Mouse (Mus musculus) stomach, embryonic 14.5 days (tissue): ENCODE measurements at regions not wholly inside any gene's neighbourhood (a gene's known extent, or its start where the extent isn't known, plus 50 kb on each side); places are given as distances from the start of the nearest gene placed in this dataset.

Experiments used
- ATAC-seq: fragments of 200-750 bp; cut with Nextera tagmentation; 2 replicates; pipeline ENCODE4 v1.8.0; 2017; ENCODE audit warnings: low read depth, moderate TSS enrichment; ENCODE audit not compliant: insufficient number of reproducible peaks, insufficient read depth, low FRiP score
- H3K27ac ChIP-seq: fragments of 300-500 bp; sonication (generic); 2 replicates; pipeline ENCODE4 v1.5.1; 2014; ENCODE audit warnings: mild to moderate bottlenecking, low read length, moderate library complexity, mixed read lengths
- H3K27me3 ChIP-seq: fragments of 300-500 bp; sonication (generic); 2 replicates; pipeline ENCODE4 v1.6.1; 2014; ENCODE audit warnings: low read length, control low read depth, mixed read lengths; ENCODE audit not compliant: control insufficient read depth, insufficient read depth
- H3K36me3 ChIP-seq: fragments of 300-500 bp; sonication (generic); 2 replicates; pipeline ENCODE4 v1.6.1; 2014; ENCODE audit warnings: mild to moderate bottlenecking, control low read depth, low read length, moderate library complexity, mixed read lengths; ENCODE audit not compliant: control insufficient read depth, insufficient read depth
- H3K4me1 ChIP-seq: fragments of 300-500 bp; sonication (generic); 2 replicates; pipeline ENCODE4 v1.6.1; 2014; ENCODE audit warnings: low read length, control low read depth, mixed read lengths; ENCODE audit not compliant: control insufficient read depth, insufficient read depth
- H3K4me2 ChIP-seq: fragments of 300-500 bp; sonication (generic); replicated peaks from 2 replicates; pipeline ENCODE4 v1.6.1; 2014; ENCODE audit warnings: low read depth, low read length, control low read depth
- H3K4me3 ChIP-seq: fragments of 300-500 bp; sonication (generic); 2 replicates; pipeline ENCODE4 v1.5.1; 2014; ENCODE audit warnings: low read depth, low read length, control low read depth
- H3K9ac ChIP-seq: fragments of 300-500 bp; sonication (generic); replicated peaks from 2 replicates; pipeline ENCODE4 v1.6.1; 2014; ENCODE audit warnings: low read depth, mild to moderate bottlenecking, control low read depth, low read length, moderate library complexity, mixed read lengths
- H3K9me3 ChIP-seq: fragments of 300-500 bp; sonication (generic); 2 replicates; pipeline ENCODE4 v1.6.1; 2016; ENCODE audit warnings: low read depth, low read length, control low read depth; ENCODE audit not compliant: control insufficient read depth
- WGBS: fragments of 180-500 bp; shearing (Covaris S2); extraction: QIAGEN DNeasy Blood & Tissue Kit; methylation state at CpG from one replicate; pipeline ENCODE4 v1.1.7; 2014; 5-methylcytosine and 5-hydroxymethylcytosine counted together

GRCm38 (mm10) chr5:106789136-106789535 is 92.0 kb upstream of the Zfp644 start:
- 27% methylated on average over 3 of the region's 3 CpGs for WGBS
- Histone ChIP-seq H3K27me3 (no peaks in the 10 kb centered on the region), H3K4me3 (no peak overlapping the region), H3K36me3 (no peaks in the 10 kb centered on the region), H3K27ac (no peak overlapping the region), H3K9me3 (no peaks in the 10 kb centered on the region), H3K9ac (no peak overlapping the region), H3K4me1 (no peaks in the 10 kb centered on the region), H3K4me2 (no peak overlapping the region)
- ATAC-seq: no peak

GRCm38 (mm10) chr5:106785065-106785464 is 88.0 kb upstream of the Zfp644 start:
- H3K27ac ChIP-seq: no peak overlapping the region
- no peak for ATAC-seq
- no peak overlapping the region for H3K9ac ChIP-seq
- H3K4me2 ChIP-seq: no peak overlapping the region
- H3K4me1 ChIP-seq: 0 out of 2 replicates have a peak, but pooled peaks cover 4% of the 10 kb centered on the region
- 81% methylated on average over 2 of the region's 2 CpGs for WGBS
- H3K4me3 ChIP-seq: no peak overlapping the region
- H3K9me3 ChIP-seq: no peaks in the 10 kb centered on the region
- H3K27me3 ChIP-seq: no peaks in the 10 kb centered on the region
- H3K36me3 ChIP-seq: no peaks in the 10 kb centered on the region

GRCm38 (mm10) chr5:106783864-106784609 is 87.0 kb upstream of the Zfp644 start:
- H3K27ac ChIP-seq: no peak overlapping the region
- peak overlapping the region; percentile 35 for H3K4me2 ChIP-seq
- no peaks in the 10 kb centered on the region for H3K9me3 ChIP-seq
- H3K36me3 ChIP-seq: no peaks in the 10 kb centered on the region
- no peak; the same call in 1 of the 2 replicates for ATAC-seq
- no peak overlapping the region; the same call in 1 of the 2 replicates for H3K9ac ChIP-seq
- WGBS: 14% methylated on average over 11 of the region's 11 CpGs
- 0 out of 2 replicates have a peak, but pooled peaks cover 4% of the 10 kb centered on the region for H3K4me1 ChIP-seq
- H3K27me3 ChIP-seq: no peaks in the 10 kb centered on the region
- peak overlapping the region; percentile 7; the same call in 1 of the 2 replicates for H3K4me3 ChIP-seq

- ATAC-seq: no peak
- H3K9ac ChIP-seq: no peak overlapping the region
- H3K4me3 ChIP-seq: no peak overlapping the region
- no peaks in the 10 kb centered on the region for H3K9me3 ChIP-seq
- no peak overlapping the region for H3K27ac ChIP-seq
- no peak overlapping the region for H3K4me2 ChIP-seq
- H3K27me3 ChIP-seq: no peaks in the 10 kb centered on the region
- H3K4me1 ChIP-seq: peaks cover 10% of the 10 kb centered on the region; the same call in 1 of the 2 replicates
- H3K36me3 ChIP-seq: no peaks in the 10 kb centered on the region
- WGBS: 95% methylated on average over 10 of the region's 10 CpGs
Observed at GRCm38 (mm10) chr5:106780749-106781148, 83.7 kb upstream of the Zfp644 start.

- H3K4me1 ChIP-seq: peaks cover 6% of the 10 kb centered on the region; the same call in 1 of the 2 replicates
- 25% methylated on average over 8 of the region's 8 CpGs for WGBS
- H3K4me3 ChIP-seq: no peak overlapping the region
- H3K4me2 ChIP-seq: no peak overlapping the region
- no peaks in the 10 kb centered on the region for H3K9me3 ChIP-seq
- ATAC-seq: no peak
- H3K27ac ChIP-seq: no peak overlapping the region
- H3K9ac ChIP-seq: no peak overlapping the region
- no peaks in the 10 kb centered on the region for H3K27me3 ChIP-seq
- H3K36me3 ChIP-seq: no peaks in the 10 kb centered on the region
Observed at GRCm38 (mm10) chr5:106778176-106778781, 81.2 kb upstream of the Zfp644 start.

GRCm38 (mm10) chr5:106775010-106775693 is 78.1 kb upstream of the Zfp644 start:
- no peak overlapping the region for H3K4me3 ChIP-seq
- no peak overlapping the region for H3K9ac ChIP-seq
- no peaks in the 10 kb centered on the region for H3K9me3 ChIP-seq
- H3K27me3 ChIP-seq: no peaks in the 10 kb centered on the region
- no peak for ATAC-seq
- 52% methylated on average over 5 of the region's 5 CpGs for WGBS
- H3K4me2 ChIP-seq: no peak overlapping the region
- H3K27ac ChIP-seq: no peak overlapping the region
- no peaks in the 10 kb centered on the region for H3K36me3 ChIP-seq
- peaks cover 10% of the 10 kb centered on the region; the same call in 1 of the 2 replicates for H3K4me1 ChIP-seq

- Histone ChIP-seq H3K4me2 (no peak overlapping the region), H3K9me3 (no peaks in the 10 kb centered on the region), H3K27ac (0 out of 2 replicates have a peak overlapping the region, but pooled peaks have one; percentile 15), H3K4me3 (no peak overlapping the region), H3K36me3 (no peaks in the 10 kb centered on the region), H3K9ac (no peak overlapping the region), H3K4me1 (peaks cover 5% of the 10 kb centered on the region; the same call in 1 of the 2 replicates), H3K27me3 (no peaks in the 10 kb centered on the region)
- 49% methylated on average over 3 of the region's 3 CpGs for WGBS
- ATAC-seq: no peak
Observed at GRCm38 (mm10) chr5:106773201-106773934, 76.3 kb upstream of the Zfp644 start.

GRCm38 (mm10) chr5:106771029-106771428 is 73.9 kb upstream of the Zfp644 start:
- 0 out of 2 replicates have a peak, but pooled peaks cover 3% of the 10 kb centered on the region for H3K4me1 ChIP-seq
- H3K9ac ChIP-seq: no peak overlapping the region
- no peak overlapping the region for H3K27ac ChIP-seq
- no peak overlapping the region for H3K4me3 ChIP-seq
- no peak for ATAC-seq
- H3K4me2 ChIP-seq: no peak overlapping the region
- H3K27me3 ChIP-seq: no peaks in the 10 kb centered on the region
- 81% methylated on average over 1 of the region's 1 CpGs for WGBS
- H3K36me3 ChIP-seq: no peaks in the 10 kb centered on the region
- no peaks in the 10 kb centered on the region for H3K9me3 ChIP-seq
